Mouse (Mus musculus) limb, embryonic 11.5 days (tissue): ENCODE measurements around the gene Adra2b. TPM values are rescaled to one million over a fixed set of nuclear protein-coding genes. Genes with fewer than 3 reads are reported as not detected.

ENCODE experiments used
- ATAC-seq: fragments of 200-750 bp; cut with Nextera tagmentation; 2 replicates; pipeline ENCODE4 v1.8.0; 2017; ENCODE audit warnings: low read depth; ENCODE audit not compliant: insufficient number of reproducible peaks, low FRiP score, low TSS enrichment
- DNase-seq: peaks from one replicate; pipeline ENCODE4 v3.0.0-alpha.2; 2015; ENCODE audit warnings: low spot score
- H3K27ac ChIP-seq: fragments of 300-500 bp; sonication (generic); replicated peaks from 2 replicates; pipeline ENCODE4 v1.5.1; 2014; ENCODE audit warnings: low read depth, mild to moderate bottlenecking, low read length
- H3K27me3 ChIP-seq: fragments of 300-500 bp; sonication (generic); 2 replicates; pipeline ENCODE4 v1.6.1; 2014; ENCODE audit warnings: mild to moderate bottlenecking, low read length, mixed read lengths; ENCODE audit not compliant: control insufficient read depth, insufficient read depth
- H3K36me3 ChIP-seq: fragments of 300-500 bp; sonication (generic); 2 replicates; pipeline ENCODE4 v1.6.1; 2014; ENCODE audit warnings: mild to moderate bottlenecking, low read length, moderate library complexity, mixed read lengths; ENCODE audit not compliant: control insufficient read depth, insufficient read depth
- H3K4me1 ChIP-seq: fragments of 300-500 bp; sonication (generic); 2 replicates; pipeline ENCODE4 v1.6.1; 2014; ENCODE audit warnings: low read length, mixed read lengths; ENCODE audit not compliant: control insufficient read depth, insufficient read depth
- H3K4me2 ChIP-seq: fragments of 300-500 bp; sonication (generic); 2 replicates; pipeline ENCODE4 v1.6.1; 2014; ENCODE audit warnings: low read depth, mild to moderate bottlenecking, moderate library complexity; ENCODE audit not compliant: severe bottlenecking
- H3K4me3 ChIP-seq: fragments of 300-500 bp; sonication (generic); 2 replicates; pipeline ENCODE4 v1.5.1; 2014; ENCODE audit warnings: low read depth, low read length
- H3K9ac ChIP-seq: fragments of 300-500 bp; sonication (generic); 2 replicates; pipeline ENCODE4 v1.6.1; 2014; ENCODE audit warnings: mild to moderate bottlenecking, low read length
- H3K9me3 ChIP-seq: fragments of 300-500 bp; sonication (generic); 2 replicates; pipeline ENCODE4 v1.6.1; 2016; ENCODE audit warnings: low read length; ENCODE audit not compliant: control insufficient read depth
- WGBS: fragments of 180-500 bp; shearing (Covaris S2); extraction: QIAGEN DNeasy Blood & Tissue Kit; methylation state at CpG from one replicate; pipeline ENCODE4 v1.1.7; 2014; 5-methylcytosine and 5-hydroxymethylcytosine counted together
- polyA plus RNA-seq: library from polyadenylated mRNA; unstranded; fragments of >200 nt; fragmentation: Nextera tagmentation; extraction: Ambion mirVana; gene quantifications from 2 replicates; pipeline ENCODE4 v1.2.1, GENCODE M21; 2014

The Adra2b gene
- polyA plus RNA-seq, 1 experiment from 2014 or later: 2.6 TPM

DNA sequence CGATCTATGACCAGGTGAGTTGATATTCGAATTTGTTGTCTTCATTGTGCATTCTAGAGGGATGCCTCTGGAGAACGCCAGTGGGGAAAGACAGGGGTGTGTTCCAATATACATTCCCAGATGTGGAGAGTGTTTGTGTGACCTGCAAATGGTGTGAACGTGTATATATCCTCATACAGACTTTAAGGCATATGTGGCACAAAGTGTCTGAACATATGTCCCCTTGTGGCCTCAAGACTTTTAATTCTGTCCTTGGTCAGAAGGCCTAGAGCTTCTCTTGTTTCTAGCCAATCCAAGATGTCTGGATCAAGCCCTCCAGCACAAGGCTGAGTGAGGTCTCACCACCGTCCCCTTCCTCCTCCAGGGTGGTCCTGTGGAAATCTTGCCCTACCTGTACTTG is 26.1 kb upstream of the Adra2b start:
- no peaks in the 10 kb centered on the region for H3K36me3 ChIP-seq
- peaks cover 16% of the 10 kb centered on the region for H3K27me3 ChIP-seq
- H3K4me2 ChIP-seq: peak overlapping the region; percentile 97
- DNase-seq (no peak), ATAC-seq (no peak)
- H3K9ac ChIP-seq: peak overlapping the region; percentile 49; the same call in 1 of the 2 replicates
- H3K4me1 ChIP-seq: peaks cover 13% of the 10 kb centered on the region
- WGBS: 44% methylated on average over 5 of the region's 5 CpGs
- H3K27ac ChIP-seq: no peak overlapping the region
- H3K9me3 ChIP-seq: no peaks in the 10 kb centered on the region
- H3K4me3 ChIP-seq: peak overlapping the region; percentile 47

DNA sequence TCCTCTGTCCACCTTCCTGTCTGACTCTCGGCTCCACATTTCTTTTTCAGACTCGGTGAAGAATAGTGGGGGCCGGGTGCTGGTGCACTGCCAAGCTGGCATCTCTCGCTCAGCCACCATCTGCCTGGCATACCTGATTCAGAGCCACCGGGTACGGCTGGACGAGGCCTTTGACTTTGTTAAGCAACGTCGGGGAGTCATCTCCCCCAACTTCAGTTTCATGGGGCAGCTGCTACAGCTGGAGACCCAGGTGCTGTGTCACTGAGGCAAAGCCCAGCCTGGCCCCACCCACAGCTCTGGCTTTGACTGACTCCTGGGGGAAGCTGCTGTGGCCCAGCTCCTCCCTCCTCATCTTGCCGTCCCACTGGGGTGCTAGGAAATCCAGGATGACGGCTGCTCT is 25.5 kb upstream of the Adra2b start:
- Histone ChIP-seq H3K4me2 (no peak overlapping the region), H3K27ac (no peak overlapping the region), H3K4me1 (peaks cover 13% of the 10 kb centered on the region), H3K36me3 (no peaks in the 10 kb centered on the region), H3K9ac (no peak overlapping the region), H3K4me3 (no peak overlapping the region), H3K27me3 (peaks cover 16% of the 10 kb centered on the region), H3K9me3 (no peaks in the 10 kb centered on the region)
- ATAC-seq (no peak), DNase-seq (no peak)
- 63% methylated on average over 11 of the region's 11 CpGs for WGBS

DNA sequence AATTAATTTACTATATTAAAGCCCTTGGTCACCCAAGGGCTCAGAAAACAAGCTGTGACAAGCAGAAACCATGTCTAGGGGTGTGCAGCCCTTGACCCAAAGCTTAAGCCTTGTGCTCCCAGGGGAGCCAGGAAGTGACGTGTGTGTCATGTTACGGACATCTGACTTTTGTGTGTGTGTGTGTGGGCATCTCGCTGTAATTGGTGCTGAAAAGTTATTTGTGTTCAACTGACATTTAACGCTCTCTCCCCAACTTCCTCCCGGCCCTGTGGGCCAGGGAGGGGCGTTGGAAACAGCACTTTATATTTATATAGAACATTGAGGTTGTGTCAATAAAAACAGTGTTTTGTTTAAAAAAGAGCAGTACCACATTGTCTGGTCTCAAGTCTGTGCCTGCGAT is 25.0 kb upstream of the Adra2b start:
- DNase-seq: no peak
- Histone ChIP-seq H3K4me2 (no peak overlapping the region), H3K27ac (no peak overlapping the region), H3K4me3 (no peak overlapping the region), H3K9ac (no peak overlapping the region), H3K9me3 (no peaks in the 10 kb centered on the region), H3K27me3 (peaks cover 16% of the 10 kb centered on the region), H3K36me3 (no peaks in the 10 kb centered on the region), H3K4me1 (peaks cover 13% of the 10 kb centered on the region)
- WGBS: 65% methylated on average over 7 of the region's 7 CpGs
- no peak for ATAC-seq

DNA sequence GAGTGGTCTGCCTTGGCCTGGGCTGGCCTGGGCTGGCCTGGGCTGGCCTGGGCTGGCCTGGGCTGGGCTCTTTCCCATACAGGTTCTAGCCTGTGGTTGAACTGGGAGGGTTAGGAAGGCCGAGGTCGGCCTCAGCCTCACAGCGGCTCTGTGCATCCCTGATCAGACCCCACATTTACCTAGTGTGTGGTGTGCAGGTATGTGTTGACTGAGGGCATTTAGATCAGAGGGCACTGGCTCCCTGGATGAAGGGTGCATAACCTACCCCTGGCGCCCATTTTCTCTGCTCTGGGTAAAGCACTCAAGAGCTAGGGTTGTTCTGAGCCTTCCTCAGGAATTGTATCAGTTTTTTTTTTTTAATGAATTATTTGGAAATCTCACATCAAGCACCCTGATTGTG is 24.6 kb upstream of the Adra2b start, which contains the start of gene Astl:
Gene Astl (plus strand): TSS at position 224 of the 400 bp plus-strand sequence.
- ATAC-seq (no peak), DNase-seq (no peak)
- no peak within 1 kb of the TSS for H3K9ac ChIP-seq
- no peaks in the 10 kb centered on the region for H3K36me3 ChIP-seq
- H3K4me1 ChIP-seq: peaks cover 13% of the 10 kb centered on the region
- WGBS: 86% methylated on average over 4 of the region's 4 CpGs
- H3K9me3 ChIP-seq: no peaks in the 10 kb centered on the region
- H3K27ac ChIP-seq: no peak within 1 kb of the TSS
- peaks cover 16% of the 10 kb centered on the region for H3K27me3 ChIP-seq
- H3K4me2 ChIP-seq: no peak within 1 kb of the TSS
- H3K4me3 ChIP-seq: no peak within 1 kb of the TSS

DNA sequence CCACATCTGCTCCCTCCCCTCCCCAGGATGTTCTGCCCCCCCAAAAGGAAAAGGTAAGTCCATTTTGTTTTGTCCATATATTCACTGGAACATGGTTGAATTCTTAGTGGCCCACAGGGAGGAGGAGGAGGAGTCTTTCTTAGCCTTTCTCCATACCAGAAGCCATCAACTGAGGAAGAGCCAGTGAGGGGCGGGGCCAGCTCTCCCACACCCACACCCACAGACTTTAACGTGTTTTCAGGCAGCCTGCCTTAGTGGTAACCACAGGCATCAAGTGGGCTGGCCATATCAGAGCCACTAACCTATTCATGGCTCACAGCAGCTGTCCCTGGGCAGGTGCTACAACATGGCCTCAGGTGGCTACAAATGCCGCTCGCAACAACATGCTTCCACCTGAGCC is 24.2 kb upstream of the Adra2b start:
- no peaks in the 10 kb centered on the region for H3K36me3 ChIP-seq
- H3K4me1 ChIP-seq: peaks cover 13% of the 10 kb centered on the region
- no peak for ATAC-seq
- H3K4me2 ChIP-seq: no peak overlapping the region
- H3K4me3 ChIP-seq: no peak overlapping the region
- no peak overlapping the region for H3K27ac ChIP-seq
- WGBS: 76% methylated on average over 4 of the region's 4 CpGs
- H3K9ac ChIP-seq: no peak overlapping the region
- H3K27me3 ChIP-seq: peaks cover 16% of the 10 kb centered on the region
- H3K9me3 ChIP-seq: no peaks in the 10 kb centered on the region
- DNase-seq: no peak

DNA sequence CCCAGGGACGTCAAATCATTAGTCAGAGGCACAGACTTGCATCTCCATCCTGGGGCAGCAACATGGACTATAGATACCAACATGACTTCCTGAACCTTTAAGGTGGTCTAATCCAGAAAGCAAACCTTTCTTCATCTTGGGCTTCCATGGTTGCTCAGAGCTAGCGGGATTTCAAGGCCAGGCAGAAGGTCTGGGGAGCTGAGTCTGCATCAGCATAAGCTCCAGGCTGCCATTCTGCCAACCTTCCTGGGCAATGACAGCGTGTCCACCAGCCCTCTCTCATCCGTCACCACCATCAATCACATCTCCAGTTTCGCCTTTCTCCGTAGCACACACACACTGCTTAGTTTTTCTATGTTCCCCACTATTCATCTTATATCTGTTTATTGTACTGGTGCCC is 23.7 kb upstream of the Adra2b start:
- H3K36me3 ChIP-seq: no peaks in the 10 kb centered on the region
- ATAC-seq (no peak), DNase-seq (no peak)
- H3K4me3 ChIP-seq: no peak overlapping the region
- H3K9ac ChIP-seq: no peak overlapping the region
- H3K4me2 ChIP-seq: no peak overlapping the region
- peaks cover 13% of the 10 kb centered on the region for H3K4me1 ChIP-seq
- WGBS: 75% methylated on average over 6 of the region's 6 CpGs
- no peaks in the 10 kb centered on the region for H3K9me3 ChIP-seq
- H3K27ac ChIP-seq: no peak overlapping the region
- peaks cover 16% of the 10 kb centered on the region for H3K27me3 ChIP-seq

DNA sequence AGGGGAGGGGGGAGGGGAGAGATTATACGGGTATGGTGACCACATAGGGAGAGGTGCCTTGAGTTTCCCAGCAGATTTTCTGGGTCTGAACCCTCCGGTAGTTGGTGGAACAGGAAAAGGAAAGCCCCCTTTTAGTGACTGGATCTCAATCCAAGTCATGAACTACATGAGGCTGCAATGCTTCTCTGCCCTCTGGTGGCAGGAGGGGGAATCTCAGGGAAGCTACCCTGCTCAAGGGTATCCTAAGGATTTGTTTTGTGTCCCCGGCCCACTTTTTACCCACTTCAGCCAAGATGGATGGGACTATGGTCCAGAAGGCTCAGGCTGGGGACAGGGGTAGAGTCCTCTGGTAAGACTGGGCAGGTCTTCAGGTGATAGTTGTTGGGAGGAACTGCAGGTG is 21.8 kb upstream of the Adra2b start:
- WGBS: 14% methylated on average over 3 of the region's 3 CpGs
- no peaks in the 10 kb centered on the region for H3K36me3 ChIP-seq
- ATAC-seq (no peak), DNase-seq (peak; percentile 78)
- no peak overlapping the region for H3K27ac ChIP-seq
- H3K9ac ChIP-seq: no peak overlapping the region
- no peak overlapping the region for H3K4me2 ChIP-seq
- peaks cover 12% of the 10 kb centered on the region for H3K27me3 ChIP-seq
- H3K4me3 ChIP-seq: no peak overlapping the region
- no peaks in the 10 kb centered on the region for H3K9me3 ChIP-seq
- H3K4me1 ChIP-seq: peaks cover 3% of the 10 kb centered on the region

DNA sequence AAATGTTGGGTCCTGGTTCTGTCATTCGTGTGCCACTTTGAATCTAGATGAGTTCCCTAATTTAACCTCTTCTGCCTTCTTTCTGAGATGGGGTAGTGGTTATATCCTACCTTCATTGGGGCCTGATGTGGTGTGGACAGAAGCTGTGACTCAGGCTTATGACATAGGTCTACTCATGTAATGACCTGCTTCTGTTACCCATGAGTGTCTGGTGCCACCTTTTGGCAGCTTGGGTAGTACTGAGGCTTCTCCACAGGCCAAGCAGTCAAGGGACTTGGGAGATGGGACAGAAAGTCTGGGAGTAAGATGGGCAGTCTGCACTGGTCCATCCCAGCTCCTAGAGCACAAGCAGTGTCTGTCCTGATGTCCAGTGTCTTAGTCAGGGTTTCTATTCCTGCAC is 16.7 kb upstream of the Adra2b start:
- H3K9ac ChIP-seq: no peak overlapping the region
- no peak overlapping the region for H3K4me3 ChIP-seq
- DNase-seq (no peak), ATAC-seq (no peak)
- H3K4me1 ChIP-seq: no peaks in the 10 kb centered on the region
- no peak overlapping the region for H3K4me2 ChIP-seq
- H3K9me3 ChIP-seq: no peaks in the 10 kb centered on the region
- no peak overlapping the region for H3K27ac ChIP-seq
- no peaks in the 10 kb centered on the region for H3K27me3 ChIP-seq
- 58% methylated on average over 1 of the region's 1 CpGs for WGBS
- H3K36me3 ChIP-seq: no peaks in the 10 kb centered on the region
